Mouse (Mus musculus) adipocyte (in vitro differentiated cells): Measurements from ENCODE around the gene Cadm3.

Source experiments
- DNase-seq: peaks from one replicate; pipeline ENCODE4 v3.0.0-alpha.2; 2016; ENCODE audit warnings: low spot score

Gene Cadm3

GRCm38 (mm10) chr1:173367356-173368046, at the start of gene Cadm3:
TSS of gene Cadm3 (minus strand) at chr1:173367695.
- no peak for DNase-seq

- no peak for DNase-seq
Measured at GRCm38 (mm10) chr1:173414631-173415030, 47.1 kb upstream of the Cadm3 start.

- DNase-seq = no peak
Measured at GRCm38 (mm10) chr1:173411863-173412262, 44.4 kb upstream of the Cadm3 start.

- DNase-seq = no peak
Measured at GRCm38 (mm10) chr1:173409066-173409465, 41.6 kb upstream of the Cadm3 start.

- DNase-seq = no peak
Measured at GRCm38 (mm10) chr1:173404696-173405309, 37.3 kb upstream of the Cadm3 start.

GRCm38 (mm10) chr1:173398323-173398970, 31.0 kb upstream of the Cadm3 start:
- DNase-seq = peak; percentile 80

GRCm38 (mm10) chr1:173391754-173392153, 24.3 kb upstream of the Cadm3 start:
- DNase-seq = no peak

GRCm38 (mm10) chr1:173389901-173390401, 22.5 kb upstream of the Cadm3 start:
- DNase-seq = no peak

GRCm38 (mm10) chr1:173389431-173389830, 21.9 kb upstream of the Cadm3 start:
- DNase-seq = no peak

- no peak for DNase-seq
Measured at GRCm38 (mm10) chr1:173381436-173381835, 13.9 kb upstream of the Cadm3 start.

- no peak for DNase-seq
Measured at GRCm38 (mm10) chr1:173377380-173378112, 10.1 kb upstream of the Cadm3 start.

- DNase-seq = no peak
Measured at GRCm38 (mm10) chr1:173374020-173374419, 6.5 kb upstream of the Cadm3 start.

- no peak for DNase-seq
Measured at GRCm38 (mm10) chr1:173371586-173371985, 4.1 kb upstream of the Cadm3 start.

GRCm38 (mm10) chr1:173370456-173370855, 3.0 kb upstream of the Cadm3 start:
- no peak for DNase-seq

- DNase-seq = no peak
Measured at GRCm38 (mm10) chr1:173369611-173370010, 2.1 kb upstream of the Cadm3 start.

GRCm38 (mm10) chr1:173366701-173367355, 667 bp downstream of the Cadm3 start:
- no peak for DNase-seq

- DNase-seq = no peak
Measured at GRCm38 (mm10) chr1:173365970-173366409, 1.5 kb downstream of the Cadm3 start.

GRCm38 (mm10) chr1:173364125-173364800, 3.2 kb downstream of the Cadm3 start:
- no peak for DNase-seq

GRCm38 (mm10) chr1:173363436-173363835, 4.1 kb downstream of the Cadm3 start:
- no peak for DNase-seq

GRCm38 (mm10) chr1:173361651-173362050, 5.8 kb downstream of the Cadm3 start:
- peak; percentile 16 for DNase-seq
